Mouse (Mus musculus) hindbrain, embryonic 12.5 days (tissue): ENCODE data around the gene Gm9936. TPM values are rescaled to one million over a fixed set of nuclear protein-coding genes. Genes with fewer than 3 reads are reported as not detected.
"Not testable (repeated sequence)": the region's sequence is repeated elsewhere in the genome, so short reads cannot be mapped to it uniquely, and the experiment has no call there.

Source experiments
- ATAC-seq: fragments of 200-750 bp; cut with Nextera tagmentation; 2 replicates; pipeline ENCODE4 v1.8.0; 2017; ENCODE audit warnings: moderate TSS enrichment; ENCODE audit not compliant: low FRiP score
- H3K27ac ChIP-seq: fragments of 300-500 bp; sonication (generic); 2 replicates; pipeline ENCODE4 v1.5.1; 2016; ENCODE audit warnings: mild to moderate bottlenecking
- H3K27me3 ChIP-seq: fragments of 300-500 bp; sonication (generic); 2 replicates; pipeline ENCODE4 v1.6.1; 2016; ENCODE audit warnings: mild to moderate bottlenecking
- H3K36me3 ChIP-seq: fragments of 300-500 bp; sonication (generic); 2 replicates; pipeline ENCODE4 v1.6.1; 2016; ENCODE audit warnings: mild to moderate bottlenecking
- H3K4me1 ChIP-seq: fragments of 300-500 bp; sonication (generic); 2 replicates; pipeline ENCODE4 v1.6.1; 2016
- H3K4me2 ChIP-seq: fragments of 300-500 bp; sonication (generic); replicated peaks from 2 replicates; pipeline ENCODE4 v1.6.1; 2016; ENCODE audit warnings: mild to moderate bottlenecking
- H3K4me3 ChIP-seq: fragments of 300-500 bp; sonication (generic); 2 replicates; pipeline ENCODE4 v1.5.1; 2016; ENCODE audit warnings: mild to moderate bottlenecking
- H3K9ac ChIP-seq: fragments of 300-500 bp; sonication (generic); 2 replicates; pipeline ENCODE4 v1.6.1; 2016; ENCODE audit warnings: mild to moderate bottlenecking, moderate library complexity
- H3K9me3 ChIP-seq: fragments of 300-500 bp; sonication (generic); replicated peaks from 2 replicates; pipeline ENCODE4 v1.6.1; 2016; ENCODE audit warnings: mild to moderate bottlenecking
- WGBS: fragments of 180-500 bp; shearing (Covaris S2); methylation state at CpG from one replicate; pipeline ENCODE4 v1.1.7; 2016; 5-methylcytosine and 5-hydroxymethylcytosine counted together
- polyA plus RNA-seq: library from polyadenylated mRNA; unstranded; fragments of >200 nt; fragmentation: Nextera tagmentation; extraction: Ambion mirVana; gene quantifications from 2 replicates; pipeline ENCODE4 v1.2.1, GENCODE M21; 2016

The Gm9936 gene
- polyA plus RNA-seq, 1 experiment from 2014 or later, result 0.56 TPM

DNA sequence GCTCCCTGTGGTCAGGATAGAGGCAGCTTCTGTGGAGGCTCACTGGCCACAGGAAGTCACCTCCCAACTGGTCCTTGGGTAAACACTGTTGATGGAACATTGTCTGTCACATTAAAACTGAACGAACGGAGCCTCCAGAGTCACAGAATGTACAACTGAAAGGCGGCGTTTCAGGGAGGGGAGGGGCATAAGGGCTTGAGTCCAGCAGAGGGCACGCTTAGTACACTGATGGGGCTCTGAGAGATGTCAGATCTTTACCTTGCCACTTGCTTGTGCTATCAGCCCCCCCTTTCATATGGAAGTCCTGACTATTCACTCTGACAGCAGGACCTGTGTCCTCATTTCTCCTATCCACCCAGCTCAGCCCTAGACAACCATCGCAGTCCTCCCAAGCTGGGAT lies 17.4 kb upstream of the Gm9936 start:
- no peak overlapping the region for H3K27ac ChIP-seq
- no peaks in the 10 kb centered on the region for H3K9me3 ChIP-seq
- H3K4me3 ChIP-seq, result no peak overlapping the region
- H3K9ac ChIP-seq, result no peak overlapping the region
- H3K4me2 ChIP-seq, result no peak overlapping the region
- H3K27me3 ChIP-seq, result no peaks in the 10 kb centered on the region; the same call in 1 of the 2 replicates
- no peak for ATAC-seq
- 54% methylated on average over 6 of the region's 6 CpGs for WGBS
- H3K36me3 ChIP-seq, result no peaks in the 10 kb centered on the region
- peaks cover 11% of the 10 kb centered on the region for H3K4me1 ChIP-seq

GRCm38 (mm10) chr5:114865279-114865678 lies 6.8 kb upstream of the Gm9936 start:
- peaks cover 8% of the 10 kb centered on the region for H3K9me3 ChIP-seq
- peaks cover 1% of the 10 kb centered on the region; the same call in 1 of the 2 replicates for H3K27me3 ChIP-seq
- no peak overlapping the region for H3K4me2 ChIP-seq
- ATAC-seq, result no peak
- H3K4me1 ChIP-seq, result no peaks in the 10 kb centered on the region
- H3K4me3 ChIP-seq, result no peak overlapping the region
- no peak overlapping the region for H3K27ac ChIP-seq
- WGBS, result 89% methylated on average over 12 of the region's 12 CpGs
- no peaks in the 10 kb centered on the region for H3K36me3 ChIP-seq
- H3K9ac ChIP-seq, result no peak overlapping the region

- Histone ChIP-seq H3K9me3 (peaks cover 8% of the 10 kb centered on the region), H3K27ac (no peak overlapping the region), H3K4me2 (no peak overlapping the region), H3K27me3 (peaks cover 4% of the 10 kb centered on the region; the same call in 1 of the 2 replicates), H3K36me3 (no peaks in the 10 kb centered on the region), H3K4me1 (no peaks in the 10 kb centered on the region), H3K4me3 (no peak overlapping the region), H3K9ac (no peak overlapping the region)
- ATAC-seq, result no peak
- WGBS, result 83% methylated on average over 7 of the region's 7 CpGs
These were observed 6.3 kb upstream of the Gm9936 start for GRCm38 (mm10) chr5:114864813-114865212.

- ATAC-seq, result no peak
- no peak overlapping the region for H3K4me3 ChIP-seq
- H3K27ac ChIP-seq, result no peak overlapping the region
- peaks cover 16% of the 10 kb centered on the region; the same call in 1 of the 2 replicates for H3K27me3 ChIP-seq
- H3K9me3 ChIP-seq, result no peaks in the 10 kb centered on the region
- H3K36me3 ChIP-seq, result no peaks in the 10 kb centered on the region
- H3K9ac ChIP-seq, result no peak overlapping the region
- 67% methylated on average over 6 of the region's 6 CpGs for WGBS
- H3K4me2 ChIP-seq, result no peak overlapping the region
- H3K4me1 ChIP-seq, result peaks cover 5% of the 10 kb centered on the region; the same call in 1 of the 2 replicates
These were observed 3.2 kb upstream of the Gm9936 start for GRCm38 (mm10) chr5:114861730-114862129.

DNA sequence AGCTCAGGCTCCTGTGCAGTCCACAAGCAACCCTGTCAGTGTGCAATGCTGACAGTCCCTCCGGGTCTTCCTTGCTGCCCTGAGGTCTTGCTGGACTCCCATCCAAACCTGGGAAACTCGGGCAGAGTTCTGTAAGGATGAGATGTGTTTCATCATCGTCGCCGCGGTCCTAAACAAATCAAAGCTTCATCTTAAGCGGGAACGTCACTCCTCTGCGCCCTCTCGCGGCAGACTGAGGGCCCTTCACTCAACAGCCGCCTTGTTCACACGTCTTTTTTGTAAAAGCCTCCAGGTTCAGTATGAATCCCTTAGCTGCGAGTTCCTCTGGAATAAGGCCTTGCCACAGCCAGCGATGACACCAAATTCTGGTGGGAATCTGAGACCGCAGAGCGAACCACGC lies 771 bp upstream of the Gm9936 start:
- H3K27ac ChIP-seq, result no peak overlapping the region
- H3K9ac ChIP-seq, result 0 out of 2 replicates have a peak overlapping the region, but pooled peaks have one; percentile 20
- H3K27me3 ChIP-seq, result peaks cover 16% of the 10 kb centered on the region; the same call in 1 of the 2 replicates
- no peak for ATAC-seq
- H3K36me3 ChIP-seq, result no peaks in the 10 kb centered on the region
- H3K4me1 ChIP-seq, result peaks cover 5% of the 10 kb centered on the region; the same call in 1 of the 2 replicates
- peak overlapping the region; percentile 53 for H3K4me2 ChIP-seq
- no peaks in the 10 kb centered on the region for H3K9me3 ChIP-seq
- WGBS, result 5% methylated on average over 18 of the region's 18 CpGs
- H3K4me3 ChIP-seq, result peak overlapping the region; percentile 23

GRCm38 (mm10) chr5:114853364-114853763 lies 5.1 kb downstream of the Gm9936 start, which contains the start of gene 4930519G04Rik:
TSS of gene 4930519G04Rik (plus strand) at chr5:114853664.
- not testable (repeated sequence) for H3K9me3 ChIP-seq, H3K4me1 ChIP-seq, ATAC-seq, H3K36me3 ChIP-seq, H3K27ac ChIP-seq, H3K27me3 ChIP-seq, H3K4me2 ChIP-seq, H3K4me3 ChIP-seq, H3K9ac ChIP-seq
- 77% methylated on average over 3 of the region's 5 CpGs for WGBS

GRCm38 (mm10) chr5:114851565-114852236 lies 6.8 kb downstream of the Gm9936 start:
- Histone ChIP-seq H3K27me3 (no peaks in the 10 kb centered on the region), H3K36me3 (no peaks in the 10 kb centered on the region), H3K9me3 (no peaks in the 10 kb centered on the region), H3K9ac (no peak overlapping the region), H3K4me2 (no peak overlapping the region), H3K4me3 (no peak overlapping the region), H3K4me1 (no peaks in the 10 kb centered on the region), H3K27ac (no peak overlapping the region)
- 87% methylated on average over 20 of the region's 20 CpGs for WGBS
- ATAC-seq, result no peak

- not testable (repeated sequence) for H3K4me2 ChIP-seq, H3K27me3 ChIP-seq, H3K9me3 ChIP-seq, H3K27ac ChIP-seq, H3K4me3 ChIP-seq, H3K36me3 ChIP-seq, H3K9ac ChIP-seq, ATAC-seq
- WGBS, result 70% methylated on average over 2 of the region's 2 CpGs
- H3K4me1 ChIP-seq, result peaks cover 17% of the 10 kb centered on the region
These were observed 14.1 kb downstream of the Gm9936 start for GRCm38 (mm10) chr5:114844371-114844770.

- Histone ChIP-seq H3K9ac (no peak overlapping the region), H3K27me3 (no peaks in the 10 kb centered on the region), H3K4me2 (no peak overlapping the region), H3K4me3 (no peak overlapping the region), H3K9me3 (no peaks in the 10 kb centered on the region), H3K36me3 (no peaks in the 10 kb centered on the region), H3K4me1 (peaks cover 17% of the 10 kb centered on the region), H3K27ac (0 out of 2 replicates have a peak overlapping the region, but pooled peaks have one; percentile 23)
- WGBS, result 68% methylated on average over 5 of the region's 5 CpGs
- peak; percentile 48; the same call in 1 of the 2 replicates for ATAC-seq
These were observed 15.8 kb downstream of the Gm9936 start for GRCm38 (mm10) chr5:114842674-114843073.

- ATAC-seq, result 0 out of 2 replicates have a peak, but pooled peaks have one; percentile 58
These were observed 16.3 kb downstream of the Gm9936 start for GRCm38 (mm10) chr5:114842155-114842554.

DNA sequence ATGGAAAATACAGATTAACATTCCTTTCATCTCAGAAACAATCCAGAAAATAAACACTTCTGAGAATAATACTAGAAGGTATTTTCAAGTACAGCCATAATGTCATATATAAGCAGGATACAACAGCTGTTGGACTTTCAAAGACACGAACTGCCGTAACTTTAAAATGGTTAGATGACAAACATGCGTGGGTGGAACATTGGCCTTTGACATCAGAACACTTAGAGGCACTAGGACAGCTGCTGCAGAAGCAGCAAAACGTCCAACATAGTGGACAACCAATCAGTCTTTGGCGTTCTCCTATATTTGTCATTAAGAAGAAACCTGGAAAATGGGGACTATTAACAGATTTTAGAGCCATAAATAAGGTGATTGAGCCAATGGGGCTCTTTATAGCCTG lies 18.0 kb downstream of the Gm9936 start:
- peaks cover 17% of the 10 kb centered on the region for H3K4me1 ChIP-seq
- not testable (repeated sequence) for H3K27me3 ChIP-seq, ATAC-seq, H3K36me3 ChIP-seq, H3K4me2 ChIP-seq, H3K27ac ChIP-seq, H3K9ac ChIP-seq, H3K4me3 ChIP-seq, H3K9me3 ChIP-seq
- 73% methylated on average over 5 of the region's 5 CpGs for WGBS

More at GRCm38 (mm10) chr5:114842155-114842554, 16.3 kb downstream of the Gm9936 start:
- H3K27me3 ChIP-seq, H3K4me2 ChIP-seq, H3K9ac ChIP-seq, H3K27ac ChIP-seq, H3K36me3 ChIP-seq, H3K4me3 ChIP-seq, H3K9me3 ChIP-seq: not testable (repeated sequence)
- WGBS, result 42% methylated on average over 3 of the region's 3 CpGs
- peaks cover 17% of the 10 kb centered on the region for H3K4me1 ChIP-seq

- Histone ChIP-seq H3K4me1 (peaks cover 2% of the 10 kb centered on the region; the same call in 1 of the 2 replicates), H3K27me3 (no peaks in the 10 kb centered on the region), H3K36me3 (no peaks in the 10 kb centered on the region), H3K4me2 (no peak overlapping the region), H3K9me3 (no peaks in the 10 kb centered on the region), H3K9ac (no peak overlapping the region), H3K4me3 (no peak overlapping the region), H3K27ac (no peak overlapping the region)
- WGBS, result 72% methylated on average over 12 of the region's 12 CpGs
- ATAC-seq, result no peak
These were observed 21.6 kb downstream of the Gm9936 start for GRCm38 (mm10) chr5:114836886-114837285.

- no peak overlapping the region for H3K9ac ChIP-seq
- H3K27ac ChIP-seq, result no peak overlapping the region
- ATAC-seq, result no peak
- no peaks in the 10 kb centered on the region for H3K27me3 ChIP-seq
- H3K36me3 ChIP-seq, result no peaks in the 10 kb centered on the region
- no peak overlapping the region for H3K4me2 ChIP-seq
- H3K4me3 ChIP-seq, result no peak overlapping the region
- WGBS, result 73% methylated on average over 3 of the region's 3 CpGs
- H3K4me1 ChIP-seq, result 0 out of 2 replicates have a peak, but pooled peaks cover 3% of the 10 kb centered on the region
- no peaks in the 10 kb centered on the region for H3K9me3 ChIP-seq
These were observed 28.7 kb downstream of the Gm9936 start for GRCm38 (mm10) chr5:114829740-114830139.
